Mouse (Mus musculus) heart, postnatal 0 days (tissue): ENCODE data around the gene Vwa3b. TPM values are rescaled to one million over a fixed set of nuclear protein-coding genes. Genes with fewer than 3 reads are reported as not detected.

Experiments
- ATAC-seq: fragments of 200-750 bp; cut with Nextera tagmentation; 2 replicates; pipeline ENCODE4 v1.8.0; 2017; ENCODE audit warnings: low read depth, moderate number of reproducible peaks, moderate library complexity; ENCODE audit not compliant: insufficient read depth
- DNase-seq: peaks from one replicate; pipeline ENCODE4 v3.0.0-alpha.2; 2016; ENCODE audit warnings: low spot score
- H3K27ac ChIP-seq: fragments of 300-500 bp; sonication (generic); 2 replicates; pipeline ENCODE4 v1.5.1; 2014; ENCODE audit warnings: low read depth, mild to moderate bottlenecking
- H3K27me3 ChIP-seq: fragments of 300-500 bp; sonication (generic); 2 replicates; pipeline ENCODE4 v1.6.1; 2014; ENCODE audit warnings: low read length, mixed read lengths; ENCODE audit not compliant: control insufficient read depth, insufficient read depth
- H3K36me3 ChIP-seq: fragments of 300-500 bp; sonication (generic); replicated peaks from 2 replicates; pipeline ENCODE4 v1.6.1; 2014; ENCODE audit warnings: low read length, mixed read lengths; ENCODE audit not compliant: control insufficient read depth, insufficient read depth
- H3K4me1 ChIP-seq: fragments of 300-500 bp; sonication (generic); 2 replicates; pipeline ENCODE4 v1.6.1; 2014; ENCODE audit warnings: antibody characterized with exemption; ENCODE audit not compliant: control insufficient read depth, insufficient read depth
- H3K4me2 ChIP-seq: fragments of 300-500 bp; sonication (generic); 2 replicates; pipeline ENCODE4 v1.6.1; 2014; ENCODE audit warnings: low read depth, mild to moderate bottlenecking, low read length, moderate library complexity
- H3K4me3 ChIP-seq: fragments of 300-500 bp; sonication (generic); 2 replicates; pipeline ENCODE4 v1.5.1; 2014; ENCODE audit warnings: low read depth, low read length
- H3K9ac ChIP-seq: fragments of 300-500 bp; sonication (generic); replicated peaks from 2 replicates; pipeline ENCODE4 v1.6.1; 2014; ENCODE audit warnings: low read depth, low read length, mixed read lengths
- H3K9me3 ChIP-seq: fragments of 300-500 bp; sonication (generic); replicated peaks from 2 replicates; pipeline ENCODE4 v1.6.1; 2016; ENCODE audit warnings: low read length; ENCODE audit not compliant: control insufficient read depth
- CTCF ChIP-seq: IDR thresholded peaks from 2 replicates; pipeline ENCODE4 v1.5.1; 2016; ENCODE audit warnings: antibody characterized with exemption, control low read depth, low read depth
- EP300 ChIP-seq: IDR thresholded peaks from 2 replicates; pipeline ENCODE4 v1.6.1; 2016; ENCODE audit warnings: antibody characterized with exemption, low read depth
- WGBS: fragments of 180-500 bp; shearing (Covaris S2); extraction: QIAGEN DNeasy Blood & Tissue Kit; methylation state at CpG from one replicate; pipeline ENCODE4 v1.1.7; 2014; 5-methylcytosine and 5-hydroxymethylcytosine counted together
- polyA plus RNA-seq: library from polyadenylated mRNA; unstranded; fragments of >200 nt; fragmentation: Nextera tagmentation; extraction: Ambion mirVana; gene quantifications from 2 replicates; pipeline ENCODE4 v1.2.1, GENCODE M21; 2015
- total RNA-seq: library from RNA; depleted of rRNA; stranded (reverse); fragments of >200 nt; gene quantifications from 2 replicates; pipeline ENCODE4 v1.2.3, GENCODE M21; 2014; ENCODE audit warnings: low replicate concordance

Gene Vwa3b
- total and polyA plus RNA-seq, 2 experiments from 2014 or later = 0.26 TPM; not detected in 1

DNA sequence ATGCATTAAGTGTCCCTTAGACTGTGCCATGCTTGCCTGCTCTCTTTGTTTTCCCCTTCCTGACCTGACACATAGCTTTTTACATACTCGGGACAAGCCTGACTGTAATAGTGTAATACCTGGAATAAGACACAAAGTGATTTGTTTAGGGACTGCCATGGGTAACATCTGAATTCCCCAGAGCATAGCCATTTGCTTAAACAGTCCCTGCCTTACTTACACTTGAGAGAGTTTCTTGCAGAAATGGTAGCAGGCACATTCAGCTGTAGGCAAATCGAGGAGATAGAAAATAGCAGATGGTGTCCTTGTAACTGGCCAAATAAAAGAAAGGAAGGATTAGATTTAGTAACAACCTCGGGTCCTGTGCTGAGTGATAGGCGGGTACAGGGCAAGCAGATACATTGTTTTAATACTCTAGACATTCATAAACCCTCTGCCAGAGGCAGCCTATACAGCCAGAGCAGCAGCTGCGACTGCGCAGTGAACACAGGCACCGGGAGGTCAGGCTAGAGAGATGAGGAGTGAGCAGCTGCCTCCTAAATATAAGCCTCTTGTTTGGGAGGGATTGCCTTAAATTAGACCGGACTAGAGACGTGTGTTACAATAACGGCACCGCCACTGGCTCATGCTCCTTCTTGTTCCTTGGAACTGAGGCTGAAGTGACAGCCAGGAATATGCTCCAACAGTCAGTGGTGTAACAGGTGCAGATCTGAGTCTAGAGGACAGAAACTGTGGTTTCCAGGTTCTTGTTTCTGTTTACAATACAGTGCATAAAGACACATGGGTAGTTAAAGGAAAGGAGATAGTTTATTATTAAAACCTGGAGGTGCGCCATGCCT lies 55.2 kb downstream of the Vwa3b start:
- 64% methylated on average over 12 of the region's 12 CpGs for WGBS
- Histone ChIP-seq H3K4me2 (no peak overlapping the region), H3K36me3 (no peaks in the 10 kb centered on the region), H3K9ac (no peak overlapping the region), H3K27ac (no peak overlapping the region), H3K4me1 (0 out of 2 replicates have a peak, but pooled peaks cover 9% of the 10 kb centered on the region), H3K4me3 (no peak overlapping the region), H3K9me3 (no peaks in the 10 kb centered on the region), H3K27me3 (no peaks in the 10 kb centered on the region)
- TF ChIP-seq CTCF (no peak), EP300 (no peak)
- ATAC-seq (no peak), DNase-seq (no peak)

- 80% methylated on average over 2 of the region's 2 CpGs for WGBS
- H3K4me3 ChIP-seq = no peak overlapping the region
- DNase-seq (no peak), ATAC-seq (no peak)
- no peaks in the 10 kb centered on the region for H3K36me3 ChIP-seq
- H3K4me2 ChIP-seq = no peak overlapping the region
- H3K9me3 ChIP-seq = no peaks in the 10 kb centered on the region
- H3K27ac ChIP-seq = no peak overlapping the region
- TF ChIP-seq EP300 = no peak
- no peak for TF ChIP-seq CTCF
- 0 out of 2 replicates have a peak, but pooled peaks cover 6% of the 10 kb centered on the region for H3K4me1 ChIP-seq
- H3K27me3 ChIP-seq = no peaks in the 10 kb centered on the region
- H3K9ac ChIP-seq = no peak overlapping the region
Observed at GRCm38 (mm10) chr1:37082215-37082464, 55.7 kb downstream of the Vwa3b start.

- no peaks in the 10 kb centered on the region for H3K9me3 ChIP-seq
- 71% methylated on average over 2 of the region's 2 CpGs for WGBS
- no peak overlapping the region for H3K9ac ChIP-seq
- no peak for ATAC-seq
- no peak for DNase-seq
- H3K27me3 ChIP-seq = no peaks in the 10 kb centered on the region
- H3K4me1 ChIP-seq = 0 out of 2 replicates have a peak, but pooled peaks cover 8% of the 10 kb centered on the region
- no peak overlapping the region for H3K27ac ChIP-seq
- no peak overlapping the region for H3K4me2 ChIP-seq
- no peak overlapping the region for H3K4me3 ChIP-seq
- H3K36me3 ChIP-seq = no peaks in the 10 kb centered on the region
- TF ChIP-seq CTCF (no peak), EP300 (no peak)
Observed at GRCm38 (mm10) chr1:37084075-37084474, 57.7 kb downstream of the Vwa3b start.

- Histone ChIP-seq H3K4me1 (0 out of 2 replicates have a peak, but pooled peaks cover 8% of the 10 kb centered on the region), H3K27ac (no peak overlapping the region), H3K4me2 (no peak overlapping the region), H3K36me3 (no peaks in the 10 kb centered on the region), H3K27me3 (no peaks in the 10 kb centered on the region), H3K9ac (no peak overlapping the region), H3K4me3 (no peak overlapping the region), H3K9me3 (no peaks in the 10 kb centered on the region)
- no peak for ATAC-seq
- WGBS = 58% methylated on average over 7 of the region's 7 CpGs
- TF ChIP-seq EP300 (no peak), CTCF (no peak)
- DNase-seq = no peak
Observed at GRCm38 (mm10) chr1:37085171-37085570, 58.8 kb downstream of the Vwa3b start.

- WGBS = 75% methylated on average over 5 of the region's 5 CpGs
- no peak for ATAC-seq
- no peak overlapping the region for H3K27ac ChIP-seq
Observed at GRCm38 (mm10) chr1:37089191-37089590, 62.8 kb downstream of the Vwa3b start.

More at GRCm38 (mm10) chr1:37089191-37089590, 62.8 kb downstream of the Vwa3b start:
- Histone ChIP-seq H3K9ac (no peak overlapping the region), H3K4me2 (no peak overlapping the region), H3K27me3 (no peaks in the 10 kb centered on the region), H3K36me3 (no peaks in the 10 kb centered on the region), H3K9me3 (no peaks in the 10 kb centered on the region), H3K4me3 (no peak overlapping the region), H3K4me1 (0 out of 2 replicates have a peak, but pooled peaks cover 8% of the 10 kb centered on the region)
- no peak for DNase-seq
- TF ChIP-seq CTCF (no peak), EP300 (no peak)
